Mouse (Mus musculus) olfactory bulb, adult 2 months (tissue): ENCODE measurements around the gene Dusp1.

Experiments used
- CTCF ChIP-seq: fragments of 200-500 bp; IDR thresholded peaks from 2 replicates; pipeline ENCODE4 v1.5.1; 2012; ENCODE audit warnings: low read depth, mild to moderate bottlenecking, low read length, moderate library complexity; ENCODE audit not compliant: insufficient read depth
- POLR2A ChIP-seq: fragments of 200-500 bp; IDR thresholded peaks from 2 replicates; pipeline ENCODE4 v1.6.1; 2012; ENCODE audit warnings: mild to moderate bottlenecking, low read depth, low read length, moderate library complexity; ENCODE audit not compliant: insufficient read depth

DNA sequence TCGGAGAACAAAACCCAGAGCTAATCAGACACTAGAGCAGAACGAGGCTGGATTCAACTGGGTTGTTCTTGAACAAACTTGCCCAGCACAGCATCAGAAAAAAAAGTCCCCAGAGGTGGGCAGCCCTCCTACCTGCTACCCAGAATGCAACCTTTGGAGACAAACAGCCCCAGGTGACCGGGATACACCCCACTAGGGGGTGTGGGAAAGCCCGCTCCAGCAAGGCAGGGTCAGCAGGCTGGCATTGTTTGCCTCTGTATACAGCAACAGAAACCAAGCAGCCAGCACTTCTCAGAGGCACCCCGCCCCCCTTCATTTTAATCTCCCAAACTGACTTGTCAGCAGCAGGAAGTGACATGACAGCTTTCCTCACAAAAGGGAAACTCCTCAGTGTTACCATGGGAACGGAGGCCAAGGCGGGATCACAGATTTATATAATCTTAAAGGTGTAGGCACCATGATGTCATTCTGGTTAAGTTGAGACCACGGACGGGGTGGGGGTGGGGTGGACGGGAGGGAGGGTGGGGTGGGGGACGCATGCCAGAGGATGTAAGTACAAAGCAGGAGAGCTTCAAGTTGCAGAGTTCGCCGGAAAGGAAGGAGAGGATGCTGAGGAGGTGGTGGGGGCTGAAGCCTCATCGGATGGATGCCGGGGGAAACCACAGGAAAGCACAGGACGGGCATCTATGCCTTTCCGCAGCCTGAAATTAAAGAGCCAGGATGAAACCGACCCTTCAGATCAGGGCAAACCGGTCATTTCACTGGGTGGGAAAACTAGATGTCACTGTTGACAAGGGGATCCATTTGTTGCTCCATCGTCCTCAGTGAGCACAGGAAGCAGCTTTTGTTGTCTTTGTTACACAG is 58.9 kb downstream of the Dusp1 start:
- no peak for TF ChIP-seq POLR2A
- no peak for TF ChIP-seq CTCF
